Comparison of ENCODE assay signal across 8 mouse cellular contexts in genomic region chr17:34032174-34032632, GRCm38 (mm10). TPM values are rescaled to one million over a fixed set of nuclear protein-coding genes. Genes with fewer than 3 reads are reported as not detected.
DNase-seq lines count a peak whose midpoint lies in the region; ATAC-seq lines count a peak whose summit lies in the region.

No protein-coding gene starts in this region.

- H3K27ac ChIP-seq in embryonic facial prominence, embryonic 10.5 days (replicated peaks): peak overlapping the region; percentile 98
- H3K27ac ChIP-seq in hindbrain, embryonic 13.5 days: peak overlapping the region; percentile 99
- peak overlapping the region; percentile 92 for H3K27ac ChIP-seq in liver, embryonic 12.5 days

- H3K9me3 ChIP-seq in embryonic facial prominence, embryonic 10.5 days: no peaks in the 10 kb centered on the region
- no peaks in the 10 kb centered on the region for H3K9me3 ChIP-seq in hindbrain, embryonic 13.5 days
- no peaks in the 10 kb centered on the region for H3K9me3 ChIP-seq in liver, embryonic 12.5 days (replicated peaks)

- H3K4me1 ChIP-seq in embryonic facial prominence, embryonic 10.5 days: peaks cover 60% of the 10 kb centered on the region
- H3K4me1 ChIP-seq in hindbrain, embryonic 13.5 days (replicated peaks): peaks cover 55% of the 10 kb centered on the region
- peaks cover 59% of the 10 kb centered on the region for H3K4me1 ChIP-seq in liver, embryonic 12.5 days

- peak overlapping the region; percentile 99 for H3K4me2 ChIP-seq in hindbrain, embryonic 13.5 days
- peak overlapping the region; percentile 88 for H3K4me2 ChIP-seq in liver, embryonic 12.5 days

- peaks cover 3% of the 10 kb centered on the region; the same call in 1 of the 2 replicates for H3K27me3 ChIP-seq in embryonic facial prominence, embryonic 10.5 days (replicated peaks; ENCODE audit: low read depth, poor library complexity, severe bottlenecking)
- no peaks in the 10 kb centered on the region for H3K27me3 ChIP-seq in hindbrain, embryonic 13.5 days
- no peaks in the 10 kb centered on the region for H3K27me3 ChIP-seq in liver, embryonic 12.5 days (replicated peaks)

- peak overlapping the region; percentile 94 for H3K9ac ChIP-seq in hindbrain, embryonic 13.5 days
- peak overlapping the region; percentile 97 for H3K9ac ChIP-seq in liver, embryonic 12.5 days

- peaks cover 70% of the 10 kb centered on the region for H3K36me3 ChIP-seq in embryonic facial prominence, embryonic 10.5 days (replicated peaks)
- peaks cover 54% of the 10 kb centered on the region for H3K36me3 ChIP-seq in hindbrain, embryonic 13.5 days
- peaks cover 65% of the 10 kb centered on the region for H3K36me3 ChIP-seq in liver, embryonic 12.5 days

- H3K4me3 ChIP-seq in embryonic facial prominence, embryonic 10.5 days: peak overlapping the region; percentile 96
- peak overlapping the region; percentile 85 for H3K4me3 ChIP-seq in hindbrain, embryonic 13.5 days
- peak overlapping the region; percentile 90 for H3K4me3 ChIP-seq in liver, embryonic 12.5 days

- under 1% methylated on average over 47 of the region's 48 CpGs for WGBS in embryonic facial prominence, embryonic 10.5 days
- under 1% methylated on average over 46 of the region's 48 CpGs for WGBS in hindbrain, embryonic 13.5 days
- under 1% methylated on average over 39 of the region's 48 CpGs for WGBS in liver, embryonic 12.5 days (ENCODE audit: insufficient replicate concordance)

- ATAC-seq in hindbrain, embryonic 13.5 days (ENCODE audit: low FRiP score): no peak
- ATAC-seq in liver, embryonic 12.5 days: peak; percentile 30; the same call in 1 of the 2 replicates

- peak; percentile 73 for DNase-seq in 416B (ENCODE audit: low read depth)
- peak; percentile 85 for DNase-seq in CD4-positive, CD25-positive, alpha-beta regulatory T cell, adult 2 months (ENCODE audit: low read depth, low spot score)
- DNase-seq in embryonic facial prominence, embryonic 10.5 days (ENCODE audit: low spot score): no peak
- DNase-seq in naive thymus-derived CD4-positive, alpha-beta T cell, adult 2 months (ENCODE audit: low read depth): peak; percentile 83
- peak; percentile 86 for DNase-seq in thymus, postnatal 4 days
- no peak for DNase-seq in gastrocnemius, postnatal 10 days

RNA-seq across cellular contexts. Expression of gene Rxrb, which starts 0.6 kb away (rescaled TPM):
- polyA plus RNA-seq in embryonic facial prominence, embryonic 10.5 days (2016; fragmentation: Nextera tagmentation; extraction: Ambion mirVana): 44.7 and 47.9 TPM in 2 replicates
- 56.8 and 59.2 TPM in 2 replicates for polyA plus RNA-seq in hindbrain, embryonic 13.5 days (2015; fragmentation: Nextera tagmentation; extraction: Ambion mirVana)
- polyA plus RNA-seq in liver, embryonic 12.5 days (2016; fragmentation: Nextera tagmentation; extraction: Ambion mirVana): 29.2 and 31.3 TPM in 2 replicates
- 10 to 100 TPM; 40.7 to 43.1 TPM for total RNA-seq in gastrocnemius, postnatal 10 days (2021)

RNA-seq across cellular contexts. Expression of gene Slc39a7, which starts 0.7 kb away (rescaled TPM):
- 167 and 177 TPM in 2 replicates for polyA plus RNA-seq in embryonic facial prominence, embryonic 10.5 days (2016; fragmentation: Nextera tagmentation; extraction: Ambion mirVana)
- polyA plus RNA-seq in hindbrain, embryonic 13.5 days (2015; fragmentation: Nextera tagmentation; extraction: Ambion mirVana): 164 and 172 TPM in 2 replicates
- 91.7 and 96.0 TPM in 2 replicates for polyA plus RNA-seq in liver, embryonic 12.5 days (2016; fragmentation: Nextera tagmentation; extraction: Ambion mirVana)
- 10 to 100 TPM; 64.1 to 75.4 TPM for total RNA-seq in gastrocnemius, postnatal 10 days (2021)

RNA-seq across cellular contexts. Expression of gene H2-Ke6, which starts 4.3 kb away (rescaled TPM):
- polyA plus RNA-seq in embryonic facial prominence, embryonic 10.5 days (2016; fragmentation: Nextera tagmentation; extraction: Ambion mirVana): 41.4 and 44.8 TPM in 2 replicates
- polyA plus RNA-seq in hindbrain, embryonic 13.5 days (2015; fragmentation: Nextera tagmentation; extraction: Ambion mirVana): 62.9 and 65.0 TPM in 2 replicates
- polyA plus RNA-seq in liver, embryonic 12.5 days (2016; fragmentation: Nextera tagmentation; extraction: Ambion mirVana): 33.2 and 36.1 TPM in 2 replicates
- total RNA-seq in gastrocnemius, postnatal 10 days (2021): 10 to 100 TPM; 50.5 to 63.2 TPM

RNA-seq across cellular contexts. Expression of gene Col11a2, which starts 7.0 kb away (rescaled TPM):
- polyA plus RNA-seq in embryonic facial prominence, embryonic 10.5 days (2016; fragmentation: Nextera tagmentation; extraction: Ambion mirVana): 1.0 and 1.2 TPM in 2 replicates
- 3.2 and 3.8 TPM in 2 replicates for polyA plus RNA-seq in hindbrain, embryonic 13.5 days (2015; fragmentation: Nextera tagmentation; extraction: Ambion mirVana)
- 0.37 and 0.54 TPM in 2 replicates for polyA plus RNA-seq in liver, embryonic 12.5 days (2016; fragmentation: Nextera tagmentation; extraction: Ambion mirVana)
- 100 to 1,000 TPM in 1 of 2 experiments, 10 to 100 TPM in 1; 72.0 to 106 TPM for total RNA-seq in gastrocnemius, postnatal 10 days (2021)

RNA-seq across cellular contexts. Expression of gene Ring1, which starts 7.7 kb away (rescaled TPM):
- 11.0 and 11.6 TPM in 2 replicates for polyA plus RNA-seq in embryonic facial prominence, embryonic 10.5 days (2016; fragmentation: Nextera tagmentation; extraction: Ambion mirVana)
- polyA plus RNA-seq in hindbrain, embryonic 13.5 days (2015; fragmentation: Nextera tagmentation; extraction: Ambion mirVana): 19.2 and 21.5 TPM in 2 replicates
- 10.6 and 10.7 TPM in 2 replicates for polyA plus RNA-seq in liver, embryonic 12.5 days (2016; fragmentation: Nextera tagmentation; extraction: Ambion mirVana)
- total RNA-seq in gastrocnemius, postnatal 10 days (2021): 10 to 100 TPM; 13.4 to 18.0 TPM

Comparison
In these comparisons a context has a peak if more than half of its experiments do, and no peak if none do; other contexts are left out.
1. DNase-seq: peak in 416B (single experiment), CD4-positive, CD25-positive, alpha-beta regulatory T cell, adult 2 months (single experiment), naive thymus-derived CD4-positive, alpha-beta T cell, adult 2 months (single experiment) and thymus, postnatal 4 days (single experiment); none in embryonic facial prominence, embryonic 10.5 days (single experiment) and gastrocnemius, postnatal 10 days (single experiment).
2. Peak in every context shown above with its lines, with median percentiles within 50 percentile points of each other: H3K27ac ChIP-seq and H3K4me3 ChIP-seq.